Mouse (Mus musculus) kidney, adult 2 months (tissue): Measurements from ENCODE around the gene Srsf10.

Experiments used
- CTCF ChIP-seq: fragments of 200-500 bp; conservative IDR thresholded peaks from 2 replicates; pipeline ENCODE4 v1.5.1; 2011; ENCODE audit warnings: low read depth, mild to moderate bottlenecking, control low read depth, low read length, moderate library complexity, mixed read lengths; ENCODE audit not compliant: insufficient read depth, insufficient read length
- POLR2A ChIP-seq: fragments of 200-500 bp; IDR thresholded peaks from one replicate; pipeline ENCODE4 v1.6.1; 2011; ENCODE audit warnings: low read depth, low read length, control low read depth

DNA sequence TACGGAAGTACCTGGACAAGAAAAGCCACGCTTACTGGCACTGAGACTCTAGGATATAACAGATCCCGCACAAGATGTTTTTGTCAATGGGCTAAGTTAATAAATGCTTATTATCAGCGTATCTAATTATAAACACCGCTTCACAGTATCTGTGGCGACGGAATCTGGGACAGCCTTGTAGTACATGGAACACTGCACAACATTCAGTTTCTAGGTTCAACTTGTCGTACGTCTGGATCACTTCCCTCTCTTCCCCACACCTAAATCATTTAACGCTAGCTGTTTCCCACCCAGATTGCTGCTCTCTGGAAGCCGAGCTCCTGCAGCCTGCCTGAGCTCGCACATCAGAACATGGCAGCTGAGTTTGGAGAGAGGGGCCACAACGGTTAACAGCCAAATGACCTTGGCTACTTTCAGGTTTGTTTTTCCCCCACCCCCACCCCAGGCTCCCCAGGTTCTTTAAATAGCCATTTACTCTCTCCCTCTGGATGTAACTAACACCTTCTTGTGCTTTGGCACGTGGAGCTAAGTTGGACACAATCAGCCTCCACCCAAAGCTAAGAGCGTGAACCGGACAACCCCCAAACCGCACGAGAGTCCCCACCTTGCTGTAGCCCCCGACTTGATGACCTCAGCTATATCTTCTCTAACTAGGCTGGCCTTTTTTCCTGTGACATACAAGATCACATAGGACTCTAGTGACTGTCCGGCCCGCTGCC lies 16.1 kb upstream of the Srsf10 start:
- TF ChIP-seq CTCF (no peak), POLR2A (no peak)
